Mouse (Mus musculus): Measurements from ENCODE around the gene Ptprc.

The Ptprc gene

DNA sequence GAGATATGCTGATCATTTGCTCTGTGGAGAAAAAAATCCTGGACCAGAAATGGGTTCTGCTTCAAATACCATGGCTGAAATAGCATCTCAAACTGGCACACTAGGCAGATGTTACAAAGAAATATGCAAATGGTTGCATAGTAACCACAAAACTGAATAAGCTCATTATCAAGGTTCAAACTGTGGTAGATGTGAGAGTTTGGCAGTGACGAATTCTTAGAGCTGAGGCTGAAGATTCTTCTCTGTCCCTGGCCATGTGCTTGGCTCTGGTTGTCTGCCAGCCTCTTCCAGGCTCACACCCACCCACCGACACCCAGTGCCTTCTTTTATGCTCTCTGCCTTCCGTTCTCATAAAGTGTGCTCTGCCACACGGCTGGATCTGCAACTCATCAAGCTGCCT is 26.7 kb downstream of the Ptprc start:
- no peak for DNase-seq

DNA sequence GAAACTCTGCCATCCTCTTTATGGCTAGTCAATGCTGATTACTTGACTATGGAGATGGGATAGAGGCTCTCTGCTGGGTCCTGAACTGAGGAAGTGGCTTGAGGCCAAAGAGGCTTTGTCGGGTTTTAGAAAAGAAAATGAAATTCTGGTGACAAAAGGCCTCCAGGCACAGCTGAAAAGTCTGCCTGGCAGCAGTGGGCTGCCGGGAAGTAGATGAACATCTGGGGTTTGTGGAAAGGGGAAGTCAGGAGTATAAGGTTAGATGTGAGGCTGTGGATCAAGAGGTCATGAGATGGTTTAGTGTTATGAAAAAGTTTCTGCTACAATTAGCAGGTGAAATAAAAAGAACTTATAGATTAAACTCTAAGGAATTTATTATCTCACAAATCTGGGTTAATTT is 29.9 kb downstream of the Ptprc start:
- no peak for DNase-seq

DNA sequence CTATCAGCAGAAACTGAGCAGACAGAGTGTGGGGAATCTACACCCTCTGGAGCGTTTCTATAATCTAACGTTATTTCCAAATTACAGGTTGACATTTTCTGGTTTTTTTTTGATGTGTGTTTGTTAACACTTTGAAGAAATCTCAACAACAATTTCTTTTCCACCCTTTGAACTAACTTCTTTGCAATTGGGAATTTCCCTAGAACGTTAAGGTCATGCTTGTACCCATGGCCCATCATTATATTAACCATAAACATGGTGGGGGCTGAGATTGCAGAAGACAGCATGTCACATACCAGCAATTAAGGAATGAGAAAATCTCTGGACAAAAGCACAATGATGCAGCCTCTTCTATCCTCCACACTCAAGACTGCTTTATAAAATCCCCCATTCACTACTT is 30.4 kb downstream of the Ptprc start:
- no peak for DNase-seq

DNA sequence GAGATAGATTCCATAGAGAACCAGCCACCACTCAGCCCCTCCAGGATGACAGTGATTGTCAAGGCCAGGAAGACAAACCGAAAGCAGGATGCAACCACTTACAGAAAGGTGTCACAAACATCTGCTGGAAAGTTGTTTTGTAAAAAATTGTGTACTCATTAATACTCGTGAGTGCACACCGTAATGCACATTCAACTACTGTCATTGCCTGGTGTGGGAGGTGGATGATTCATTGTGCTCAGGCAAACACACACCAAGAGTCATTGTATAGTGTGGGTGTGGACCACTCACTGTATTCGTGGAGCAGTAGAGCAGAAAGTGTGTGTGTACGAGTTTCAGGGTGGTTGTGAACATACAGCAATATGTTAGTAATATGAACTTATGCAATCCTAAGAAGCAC is 31.1 kb downstream of the Ptprc start:
- no peak for DNase-seq

DNA sequence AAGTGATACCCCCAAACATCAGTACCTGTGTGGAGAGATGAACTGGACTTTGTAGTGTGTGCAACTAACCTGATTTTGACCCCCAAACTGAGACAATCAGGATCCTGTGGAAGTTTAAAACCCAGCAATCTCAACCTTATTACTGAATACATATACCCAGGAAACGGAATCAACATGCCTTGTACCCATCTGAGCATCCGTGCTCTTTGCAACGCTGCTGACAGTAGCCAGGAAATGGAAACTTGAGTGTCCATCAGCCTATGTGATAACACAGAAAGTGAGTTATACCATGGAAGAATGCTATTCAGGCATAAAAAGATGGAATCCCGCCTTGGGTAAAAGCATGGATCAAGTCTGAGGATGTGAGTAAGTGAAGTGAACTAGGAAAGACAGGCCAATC is 34.7 kb downstream of the Ptprc start:
- no peak for DNase-seq

DNA sequence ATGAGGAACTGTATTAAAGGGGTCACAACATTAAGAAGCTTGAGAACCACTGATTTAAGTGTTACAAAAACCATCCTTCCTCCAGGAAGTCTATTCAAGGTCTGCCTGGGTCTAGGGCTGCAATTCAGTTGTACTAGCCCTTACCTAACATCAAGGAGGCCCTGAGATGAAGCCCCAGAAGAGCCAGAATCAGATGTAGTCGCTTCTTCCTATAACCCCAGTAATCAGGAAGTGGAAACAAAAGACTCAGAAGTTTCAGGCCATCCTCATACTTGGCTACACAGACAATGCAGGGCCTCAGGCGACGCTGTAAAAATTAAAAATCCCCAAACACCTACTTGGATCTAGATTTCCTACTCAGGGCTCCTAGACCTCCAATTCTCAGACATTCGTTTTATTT is 37.8 kb downstream of the Ptprc start:
- no peak for DNase-seq

DNA sequence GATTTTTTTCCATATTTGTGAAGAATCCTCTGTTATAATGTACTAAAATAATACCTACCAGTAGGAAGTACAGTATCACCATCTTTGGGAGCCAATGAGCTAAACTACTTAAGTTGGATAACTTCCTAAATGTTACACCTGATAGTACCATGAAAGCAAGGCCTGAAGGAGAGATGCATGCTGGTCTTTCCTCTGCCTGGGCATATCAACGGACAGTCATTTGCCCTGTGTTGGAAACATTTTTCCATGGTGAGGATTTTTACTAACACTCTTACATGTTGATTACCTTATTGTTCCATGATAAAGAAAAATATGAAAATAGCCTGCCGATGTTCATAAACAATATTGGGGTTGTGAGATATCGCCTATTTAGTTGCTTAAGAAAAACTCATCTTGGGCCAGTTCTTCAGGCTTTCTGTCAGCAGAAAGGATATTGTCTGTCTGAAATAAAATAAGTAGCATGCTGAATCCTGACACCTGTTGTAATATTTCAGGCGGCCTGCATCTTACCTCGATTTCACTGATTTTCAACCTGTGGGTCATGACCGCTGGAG is 38.4 kb downstream of the Ptprc start:
- DNase-seq, result no peak

DNA sequence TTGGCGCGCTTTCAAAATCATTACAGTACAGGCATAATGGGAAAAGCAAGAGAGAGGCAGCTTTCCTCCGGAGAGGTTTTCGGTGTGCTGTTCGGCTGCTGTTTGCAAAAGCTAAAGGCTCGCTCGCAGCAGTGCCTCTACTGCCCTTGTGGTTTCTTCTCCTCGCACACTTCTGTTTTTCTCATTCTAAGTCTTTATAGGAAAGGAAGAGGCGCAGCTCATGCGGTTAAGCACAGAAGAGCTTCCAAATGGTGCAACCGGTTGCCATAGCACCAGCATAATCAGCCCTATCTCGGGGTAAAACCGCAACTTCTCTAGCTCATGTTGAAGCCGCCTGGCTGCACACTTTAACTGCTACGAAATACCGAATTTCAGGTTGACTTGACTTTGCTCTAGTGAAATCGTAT is 39.1 kb downstream of the Ptprc start:
- DNase-seq, result peak; percentile 75

DNA sequence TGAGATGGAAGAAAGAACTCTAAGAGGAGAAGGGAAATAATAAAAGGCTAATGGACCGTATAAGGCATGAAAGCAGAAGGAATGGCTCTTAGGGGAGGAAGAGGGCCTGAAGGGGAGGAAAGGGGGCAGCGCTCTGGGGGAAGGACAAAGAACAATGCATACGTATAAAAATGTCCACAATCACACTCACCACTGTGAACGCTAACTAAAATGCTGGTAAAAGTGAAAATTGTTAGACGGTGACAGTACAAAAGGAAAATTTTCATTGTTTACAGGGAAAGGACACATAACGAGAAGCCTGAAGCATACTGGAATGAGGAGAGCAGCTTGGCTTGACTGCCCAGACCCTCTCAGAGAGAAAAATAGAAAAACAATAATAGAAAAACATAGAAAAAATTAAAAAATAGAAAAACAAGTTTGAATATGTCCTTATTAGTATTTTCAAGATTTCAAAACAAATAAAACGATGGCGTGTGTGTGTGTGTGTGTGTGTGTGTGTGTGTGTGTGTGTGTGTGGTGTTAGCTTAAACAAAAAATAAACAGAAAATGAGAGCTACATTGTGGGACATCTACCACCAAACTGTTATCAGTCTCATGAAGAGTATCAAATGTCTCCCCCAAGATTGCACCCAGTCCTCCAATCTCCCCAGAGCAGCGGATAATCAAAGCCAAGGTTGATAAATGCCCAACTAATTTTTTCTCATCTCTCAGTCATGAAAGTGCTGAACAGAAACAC is 39.7 kb downstream of the Ptprc start:
- peak; percentile 47 for DNase-seq

DNA sequence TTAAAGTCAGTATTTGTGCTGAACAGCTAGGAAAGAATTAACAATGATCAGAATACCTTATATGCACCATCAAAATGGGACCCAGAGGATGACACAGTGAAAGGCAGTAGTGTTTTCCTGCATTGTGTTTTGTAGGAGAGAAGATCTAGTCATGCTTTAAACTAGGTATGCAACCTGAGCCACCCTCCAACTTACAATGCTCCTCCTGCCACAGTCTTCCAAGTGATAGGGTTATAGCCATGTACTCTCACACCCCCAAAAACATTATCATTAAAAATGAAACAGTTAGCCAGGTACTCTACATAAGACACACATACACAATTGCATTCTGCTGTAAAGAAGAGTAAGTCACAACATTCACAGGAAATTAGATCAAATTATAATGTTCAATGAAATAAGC is 40.4 kb downstream of the Ptprc start:
- DNase-seq, result no peak

DNA sequence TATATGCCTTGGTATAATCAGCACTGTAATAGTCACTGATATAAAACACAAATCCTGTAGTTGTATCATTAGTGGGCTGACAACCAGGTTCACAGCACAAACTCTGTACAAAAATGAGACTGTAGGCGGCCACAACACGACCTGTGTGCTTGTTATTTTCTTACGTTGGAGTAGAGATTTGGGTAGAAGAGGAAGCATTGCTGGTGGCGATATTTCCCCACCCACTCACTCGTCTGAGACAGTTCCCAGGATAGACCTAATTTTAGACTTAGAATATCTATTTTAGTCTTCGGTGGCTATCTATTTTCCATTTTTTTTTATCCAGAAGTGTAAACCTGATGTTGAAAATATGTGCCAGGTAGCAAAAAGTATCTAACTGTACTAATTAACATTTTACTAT is 41.2 kb downstream of the Ptprc start:
- no peak for DNase-seq

DNA sequence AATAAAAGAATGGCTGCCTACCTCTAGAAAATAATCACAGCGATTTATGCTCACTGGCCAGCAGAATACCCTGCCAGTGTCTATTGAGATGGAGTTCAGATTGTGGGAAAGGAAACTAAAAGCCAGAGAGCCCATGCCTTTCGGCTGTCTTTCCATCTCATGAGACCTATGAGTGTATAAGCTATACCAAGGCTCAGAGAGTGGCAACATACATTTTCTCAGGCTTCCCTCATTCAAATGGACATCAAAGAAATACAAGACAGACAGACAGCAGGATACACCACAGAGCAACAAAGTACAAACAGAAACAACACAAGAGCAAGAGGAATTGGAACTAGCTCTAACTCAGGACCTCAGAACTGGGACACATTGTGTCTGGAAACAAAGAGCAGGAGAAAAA is 43.8 kb downstream of the Ptprc start:
- peak; percentile 54 for DNase-seq

DNA sequence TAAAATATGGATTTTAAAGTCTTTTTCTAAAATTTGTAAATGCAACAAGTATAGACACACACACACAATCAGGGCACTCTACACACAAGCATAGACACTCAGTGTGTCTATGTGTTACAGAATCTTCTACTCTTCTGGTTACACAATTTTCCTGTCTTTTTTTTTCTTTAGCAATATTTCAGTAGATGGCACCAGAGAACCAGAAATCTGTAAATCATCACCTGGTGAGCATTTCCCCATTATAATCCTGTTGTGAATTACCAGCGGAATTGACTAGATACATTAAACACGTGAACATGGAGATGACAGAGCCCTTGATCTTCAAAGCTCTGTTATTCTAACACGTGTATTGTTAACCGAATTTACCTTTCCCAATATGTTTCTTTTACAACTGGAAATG is 45.4 kb downstream of the Ptprc start:
- peak; percentile 57 for DNase-seq

DNA sequence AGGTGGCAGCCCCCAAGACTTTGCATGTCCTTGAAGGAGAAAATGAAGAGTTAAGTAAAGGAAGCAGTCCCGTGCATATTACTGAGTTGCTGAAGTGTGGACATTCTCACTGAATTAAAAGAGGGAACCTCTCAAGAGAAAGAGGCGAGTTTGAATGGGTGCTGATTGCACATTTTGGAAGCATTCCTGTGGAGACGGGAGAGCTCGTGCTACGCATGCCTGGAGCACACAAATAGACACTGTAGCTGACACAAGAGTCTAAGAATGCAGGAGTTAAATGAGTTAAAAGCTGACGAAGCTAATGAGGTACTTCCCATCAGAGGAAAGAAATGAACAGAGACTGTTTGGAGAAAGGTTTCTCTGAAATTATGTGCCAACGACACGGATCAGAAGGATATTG is 48.7 kb downstream of the Ptprc start:
- peak; percentile 23 for DNase-seq

DNA sequence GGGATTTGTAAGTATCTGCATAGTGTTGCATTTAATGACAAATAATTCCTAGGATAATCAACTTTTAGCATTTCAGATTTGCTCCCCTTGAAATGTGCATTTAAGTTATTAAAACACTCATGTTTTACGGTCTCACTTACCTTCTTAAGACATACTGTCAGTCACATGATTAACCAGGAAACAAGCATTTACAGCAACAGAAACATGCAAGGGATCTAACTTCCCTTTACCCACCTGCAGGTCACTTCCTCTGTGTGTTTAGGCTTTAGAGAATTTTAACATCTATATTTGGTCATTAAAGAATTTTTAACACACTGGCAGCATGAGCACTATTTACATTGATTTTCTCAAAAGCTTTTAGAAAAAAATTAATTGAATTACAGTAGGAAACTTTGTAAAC is 50.2 kb downstream of the Ptprc start:
- no peak for DNase-seq

DNA sequence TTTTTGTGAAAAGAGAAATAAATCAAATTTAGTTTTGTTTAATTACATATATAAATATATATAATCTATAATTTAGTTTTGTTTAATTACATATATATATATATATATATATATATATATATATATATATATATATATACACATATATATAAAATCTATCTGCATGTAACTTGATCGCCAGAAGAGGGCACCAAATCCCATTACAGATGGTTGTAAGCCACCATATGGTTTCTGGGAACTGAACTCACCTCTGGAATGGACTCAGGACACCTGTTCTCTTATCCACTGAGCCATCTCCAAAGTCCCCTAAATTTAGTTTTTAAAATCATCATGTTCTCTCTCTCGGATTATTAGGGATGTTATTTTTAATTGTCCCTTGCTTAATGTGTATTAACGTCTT is 51.6 kb downstream of the Ptprc start:
- peak; percentile 58 for DNase-seq

DNA sequence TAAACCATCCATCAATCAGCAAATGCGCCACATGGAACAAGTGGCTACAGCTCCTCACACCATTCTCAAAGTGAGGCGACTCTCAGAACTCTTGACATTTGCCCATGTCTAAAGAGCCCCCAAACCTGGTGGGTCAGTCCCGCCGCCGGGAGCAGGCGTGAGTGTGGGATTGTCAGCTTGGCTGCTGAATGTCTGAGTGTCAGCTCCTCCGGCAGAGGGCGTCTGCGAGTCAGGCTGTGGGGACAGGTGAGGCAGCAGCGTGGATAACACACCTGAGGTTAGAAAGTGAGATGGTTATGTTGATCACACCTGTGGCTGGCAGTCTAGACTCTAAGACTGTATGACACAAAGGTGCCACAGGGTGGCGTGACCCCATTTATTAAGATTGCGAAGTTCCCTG is 55.6 kb downstream of the Ptprc start:
- DNase-seq, result no peak

DNA sequence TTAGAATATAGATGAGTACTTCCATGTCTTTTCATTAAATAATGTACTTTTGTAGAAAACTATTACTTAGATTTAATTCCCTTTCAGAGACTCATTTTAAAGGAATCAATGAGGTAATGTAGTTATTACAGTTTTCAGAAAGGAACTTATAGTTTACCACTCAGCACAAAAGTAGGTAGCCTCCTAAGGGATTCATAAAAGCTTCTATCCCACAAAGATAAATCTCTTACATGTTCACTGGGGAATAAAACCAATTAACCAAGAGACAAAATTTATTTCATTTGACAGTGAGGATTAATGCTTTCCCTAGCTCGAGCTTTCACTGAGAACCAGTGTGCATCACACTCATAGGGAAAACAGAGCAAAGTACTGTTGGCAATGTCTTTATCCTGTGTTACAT is 82.3 kb downstream of the Ptprc start:
- peak; percentile 8 for DNase-seq

DNA sequence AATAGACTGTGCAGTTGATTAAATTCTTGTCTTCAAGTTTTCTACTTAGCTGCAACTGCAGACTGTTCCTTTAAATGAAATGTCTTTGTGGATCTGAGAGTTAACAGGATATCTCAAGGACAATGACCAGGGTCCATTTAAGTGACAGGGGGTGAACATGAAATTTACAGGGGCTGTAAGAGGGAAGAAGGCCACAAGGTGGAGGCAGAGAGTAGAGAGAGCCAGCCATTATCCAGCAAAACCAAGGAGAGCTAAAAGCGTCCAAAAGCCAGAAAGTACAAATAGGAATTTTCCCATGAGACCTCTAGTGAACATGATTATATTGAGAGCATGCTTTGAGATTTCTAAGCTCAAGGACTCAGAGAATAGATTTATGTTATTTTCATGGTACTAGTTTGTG is 89.7 kb downstream of the Ptprc start:
- peak; percentile 74 for DNase-seq

DNA sequence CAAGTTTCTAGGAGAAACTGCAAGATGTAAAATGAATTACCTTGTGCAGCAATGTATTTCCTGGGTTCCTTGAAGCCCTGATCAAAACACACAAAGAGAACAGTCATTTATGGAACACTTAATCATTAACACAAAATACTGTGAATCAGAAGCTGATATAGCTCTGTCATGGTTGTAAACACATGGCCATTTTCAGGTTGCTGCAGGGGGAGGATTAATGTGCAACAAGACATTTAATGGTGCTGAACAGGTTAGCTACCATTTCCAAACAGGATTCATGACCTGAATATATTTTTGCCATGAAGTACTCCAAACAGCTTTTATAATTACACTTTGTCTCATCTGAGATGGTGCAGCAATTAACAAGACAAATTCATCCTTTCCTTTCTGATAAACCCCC is 91.8 kb downstream of the Ptprc start:
- DNase-seq, result no peak

DNA sequence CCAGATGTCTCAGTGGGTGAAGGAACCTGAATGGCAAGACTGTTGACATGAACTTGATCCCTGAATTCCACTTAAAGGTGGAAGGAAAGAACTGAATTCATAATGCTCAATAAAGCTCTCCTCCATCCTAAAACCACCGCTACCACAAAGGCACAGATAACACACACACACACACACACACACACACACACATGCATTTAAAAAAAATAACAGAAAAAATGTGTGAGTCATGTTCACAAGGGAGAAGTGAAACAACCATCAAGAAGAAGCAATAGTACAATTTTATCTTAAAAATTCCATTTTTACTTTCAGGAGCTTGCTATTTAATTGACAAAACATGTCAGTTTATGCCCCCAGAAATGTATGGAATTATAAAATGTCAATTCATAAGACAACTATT is 95.2 kb downstream of the Ptprc start:
- no peak for DNase-seq

DNA sequence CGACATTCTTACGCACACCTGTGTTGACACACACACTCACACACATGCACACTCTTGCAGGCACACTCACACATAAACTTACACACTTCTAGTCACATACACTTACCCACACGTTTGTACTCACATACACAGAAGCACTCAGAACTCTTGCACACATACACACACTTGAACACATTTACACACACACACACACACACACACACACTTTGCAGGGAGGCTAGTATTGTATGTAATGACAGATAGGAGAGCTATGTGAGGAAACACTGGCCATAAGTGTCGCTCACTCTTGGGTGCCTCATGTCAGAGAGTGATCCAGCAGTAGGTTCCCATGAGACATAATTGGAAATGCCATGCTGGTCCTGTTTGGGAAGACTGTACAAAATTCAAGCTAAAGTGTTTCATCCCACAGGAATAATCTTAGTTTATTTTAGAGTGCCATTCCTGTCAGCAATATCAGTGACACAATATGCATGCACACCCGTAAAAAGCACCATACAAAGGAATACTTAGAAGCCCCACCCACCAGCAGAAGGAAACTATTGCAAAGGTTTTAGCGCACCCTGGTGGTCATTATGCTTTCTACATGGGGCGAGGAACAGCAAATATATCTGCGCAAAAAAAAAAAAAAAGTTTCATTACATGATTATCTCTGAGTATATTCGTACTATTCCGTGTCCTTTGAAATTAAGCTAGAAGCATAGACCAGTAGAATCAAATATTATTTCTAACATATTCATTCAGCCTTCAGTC is 131.1 kb downstream of the Ptprc start:
- DNase-seq, result peak; percentile 92

DNA sequence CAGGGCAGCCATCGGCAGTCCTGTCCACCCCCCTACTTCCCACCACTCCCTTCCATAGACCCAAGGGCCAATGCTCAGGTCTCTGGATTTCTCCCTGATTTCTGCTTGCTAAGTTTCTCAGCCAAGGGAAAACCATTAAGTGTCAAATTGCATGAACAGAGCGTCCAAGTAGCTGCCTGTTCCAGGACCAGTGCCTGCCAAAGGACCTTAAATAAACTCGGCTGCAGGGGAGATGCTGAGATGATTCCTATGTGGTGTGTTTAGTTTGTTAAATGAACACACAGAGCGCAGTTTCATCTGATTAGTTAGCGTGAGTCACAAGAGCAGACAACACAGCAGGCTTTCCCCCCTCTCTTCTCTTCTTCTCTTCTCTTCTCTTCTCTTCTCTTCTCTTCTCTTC is 135.0 kb downstream of the Ptprc start:
- no peak for DNase-seq

DNA sequence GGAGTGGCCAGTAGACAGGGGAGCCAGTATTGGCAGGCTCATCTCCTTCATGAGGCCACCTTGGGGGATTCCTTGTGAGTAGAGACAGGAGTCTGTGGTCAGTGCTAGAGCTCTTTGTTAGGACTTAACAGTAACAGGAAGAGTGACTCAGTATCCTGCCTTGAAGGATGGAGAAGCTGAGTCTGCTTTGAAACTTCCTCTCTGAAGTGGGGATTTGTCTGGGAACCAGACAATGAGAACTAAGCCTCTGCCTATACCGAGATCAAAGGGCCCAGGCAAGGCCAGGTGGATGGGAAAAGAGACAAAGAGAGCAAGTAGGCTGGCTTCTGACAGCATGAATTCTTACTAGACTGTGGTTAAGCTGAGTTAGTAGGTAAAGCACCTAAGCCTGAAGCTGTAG is 136.3 kb downstream of the Ptprc start:
- DNase-seq, result no peak

DNA sequence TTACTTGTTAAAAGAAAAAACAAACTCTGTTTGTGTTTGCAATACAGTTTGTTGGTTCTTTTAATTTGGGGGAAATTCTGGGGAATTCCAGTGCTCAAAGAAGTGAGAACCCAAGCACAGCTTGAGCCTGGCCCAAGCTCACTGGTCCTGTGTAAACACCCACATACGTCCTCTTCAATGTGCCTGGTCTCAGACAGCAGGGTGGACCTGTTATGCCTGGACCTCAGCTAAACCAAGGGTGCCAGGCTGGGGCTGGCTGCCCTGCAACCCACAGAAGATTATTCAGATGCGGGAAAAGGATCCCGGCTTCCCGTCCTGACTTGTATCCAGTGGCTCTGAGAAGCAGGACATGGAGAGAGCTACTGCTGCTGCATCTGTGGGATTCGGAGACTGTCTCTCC is 138.0 kb downstream of the Ptprc start:
- DNase-seq, result no peak
